Mouse (Mus musculus): ENCODE data around the gene Tekt3. TPM values are rescaled to one million over a fixed set of nuclear protein-coding genes. Genes with fewer than 3 reads are reported as not detected.

Tekt3 gene
- polyA plus RNA-seq, 1 experiment from 2014 or later, result not detected

DNA sequence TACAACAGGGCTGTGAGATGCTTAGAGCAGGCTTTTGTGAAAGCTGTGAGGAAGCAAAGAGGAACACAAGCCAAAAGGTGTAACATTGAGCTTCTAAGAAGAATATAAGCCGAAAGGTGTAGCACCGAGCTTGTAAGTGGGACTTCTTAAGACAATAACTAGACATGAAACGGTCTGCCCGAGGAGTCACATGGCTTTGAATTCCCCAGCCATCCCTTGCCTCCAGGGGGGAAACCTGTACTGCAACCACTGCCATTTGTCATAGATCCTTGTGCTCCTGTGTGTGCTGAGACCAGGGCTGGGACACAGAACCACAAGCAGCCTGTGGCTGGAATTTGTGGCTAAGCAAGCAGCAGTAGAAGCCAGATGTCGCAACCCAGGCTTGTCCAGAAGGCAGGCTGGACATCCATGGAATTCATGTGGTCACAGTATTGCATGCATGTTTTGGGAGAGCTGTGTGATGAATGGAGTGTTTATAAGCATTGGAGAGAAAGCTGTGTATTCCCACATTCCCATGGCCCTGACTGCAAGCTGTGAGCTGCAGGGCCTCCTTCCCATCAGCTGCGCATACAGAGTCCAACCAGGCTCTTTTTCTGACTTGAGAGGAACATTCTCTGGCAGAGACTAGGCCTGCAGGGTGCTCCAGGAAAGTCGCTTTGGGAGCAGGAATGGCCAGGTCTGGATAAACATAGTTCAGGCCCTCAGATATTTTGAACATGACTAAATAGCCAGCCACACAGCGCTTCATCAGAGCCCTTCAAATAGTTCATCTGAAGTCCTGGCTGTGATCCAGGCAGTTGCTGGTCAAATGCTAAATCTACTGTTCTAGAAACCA, 53.6 kb downstream of the Tekt3 start:
- Histone ChIP-seq H3K4me3 (no peak overlapping the region), H3K36me3 (replicated peaks) (no peaks in the 10 kb centered on the region), H3K9me3 (no peaks in the 10 kb centered on the region), H3K27ac (no peak overlapping the region), H3K27me3 (replicated peaks) (no peaks in the 10 kb centered on the region), H3K4me2 (no peak overlapping the region), H3K4me1 (no peaks in the 10 kb centered on the region), H3K9ac (no peak overlapping the region)
- WGBS, result 85% methylated on average over 8 of the region's 8 CpGs
- ATAC-seq (replicated peaks), result no peak

DNA sequence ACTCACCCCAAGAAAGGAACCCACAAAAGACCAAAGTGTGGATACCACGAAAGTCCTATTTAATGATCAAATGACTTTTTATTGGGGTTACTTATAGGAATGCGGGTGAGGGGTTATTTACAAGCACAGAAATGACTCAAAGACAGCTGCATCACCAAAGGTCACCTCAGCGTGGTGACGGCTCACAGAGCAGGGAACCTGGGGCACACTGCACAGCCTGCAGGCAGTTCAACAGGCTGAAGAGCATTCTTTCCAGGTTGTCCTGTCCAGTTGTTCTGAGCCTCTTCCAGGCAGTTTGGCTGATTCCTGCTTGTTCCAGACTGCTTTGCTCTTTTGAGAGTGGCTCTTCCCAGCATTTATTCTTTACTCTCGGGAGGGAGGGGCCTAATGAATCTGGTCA, 55.2 kb downstream of the Tekt3 start:
- no peak overlapping the region for H3K9ac ChIP-seq
- no peaks in the 10 kb centered on the region for H3K9me3 ChIP-seq
- WGBS, result 93% methylated on average over 5 of the region's 5 CpGs
- no peak overlapping the region for H3K4me3 ChIP-seq
- no peak for ATAC-seq (replicated peaks)
- H3K36me3 ChIP-seq (replicated peaks), result no peaks in the 10 kb centered on the region
- H3K4me2 ChIP-seq, result no peak overlapping the region
- H3K27ac ChIP-seq, result no peak overlapping the region
- H3K4me1 ChIP-seq, result no peaks in the 10 kb centered on the region
- H3K27me3 ChIP-seq (replicated peaks), result no peaks in the 10 kb centered on the region

- no peaks in the 10 kb centered on the region for H3K27me3 ChIP-seq (replicated peaks)
- H3K4me2 ChIP-seq, result no peak overlapping the region
- no peaks in the 10 kb centered on the region for H3K9me3 ChIP-seq
- H3K27ac ChIP-seq, result no peak overlapping the region
- no peak overlapping the region for H3K4me3 ChIP-seq
- H3K9ac ChIP-seq, result no peak overlapping the region
- H3K36me3 ChIP-seq (replicated peaks), result no peaks in the 10 kb centered on the region
- ATAC-seq (replicated peaks), result no peak
- H3K4me1 ChIP-seq, result no peaks in the 10 kb centered on the region
- WGBS, result 85% methylated on average over 1 of the region's 1 CpGs
Measured at GRCm38 (mm10) chr11:63117266-63117665, 55.8 kb downstream of the Tekt3 start.

GRCm38 (mm10) chr11:63119791-63120190, 58.3 kb downstream of the Tekt3 start:
- ATAC-seq (replicated peaks), result no peak
- no peaks in the 10 kb centered on the region for H3K4me1 ChIP-seq
- H3K9ac ChIP-seq, result no peak overlapping the region
- WGBS, result 97% methylated on average over 7 of the region's 7 CpGs
- H3K9me3 ChIP-seq, result no peaks in the 10 kb centered on the region
- H3K27ac ChIP-seq, result no peak overlapping the region
- H3K27me3 ChIP-seq (replicated peaks), result no peaks in the 10 kb centered on the region
- no peak overlapping the region for H3K4me3 ChIP-seq
- H3K4me2 ChIP-seq, result no peak overlapping the region
- H3K36me3 ChIP-seq (replicated peaks), result no peaks in the 10 kb centered on the region

DNA sequence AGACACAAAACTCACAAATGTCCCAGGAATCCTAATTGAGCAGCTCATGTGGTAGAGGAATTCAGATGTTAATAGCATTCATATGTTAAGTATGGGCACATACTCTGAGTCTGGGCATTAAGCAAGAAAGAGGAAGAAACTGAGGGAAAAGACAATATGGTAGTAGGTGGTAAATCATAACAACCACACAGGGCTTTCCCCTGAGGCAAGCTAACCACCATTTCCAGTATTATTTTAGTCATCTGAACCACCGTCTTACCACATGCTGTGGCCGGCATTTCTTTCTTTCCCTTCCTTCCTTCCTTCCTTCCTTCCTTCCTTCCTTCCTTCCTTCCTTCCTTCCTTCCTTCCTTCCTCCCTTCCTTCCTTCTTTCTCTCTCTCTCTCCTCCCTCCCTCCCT, 60.8 kb downstream of the Tekt3 start:
- WGBS, result 69% methylated on average over 2 of the region's 2 CpGs
- no peak for ATAC-seq (replicated peaks)
- no peaks in the 10 kb centered on the region for H3K9me3 ChIP-seq
- no peak overlapping the region for H3K4me2 ChIP-seq
- H3K9ac ChIP-seq, result no peak overlapping the region
- H3K27me3 ChIP-seq (replicated peaks), result no peaks in the 10 kb centered on the region
- H3K27ac ChIP-seq, result no peak overlapping the region
- H3K4me3 ChIP-seq, result no peak overlapping the region
- H3K4me1 ChIP-seq, result no peaks in the 10 kb centered on the region
- no peaks in the 10 kb centered on the region for H3K36me3 ChIP-seq (replicated peaks)

DNA sequence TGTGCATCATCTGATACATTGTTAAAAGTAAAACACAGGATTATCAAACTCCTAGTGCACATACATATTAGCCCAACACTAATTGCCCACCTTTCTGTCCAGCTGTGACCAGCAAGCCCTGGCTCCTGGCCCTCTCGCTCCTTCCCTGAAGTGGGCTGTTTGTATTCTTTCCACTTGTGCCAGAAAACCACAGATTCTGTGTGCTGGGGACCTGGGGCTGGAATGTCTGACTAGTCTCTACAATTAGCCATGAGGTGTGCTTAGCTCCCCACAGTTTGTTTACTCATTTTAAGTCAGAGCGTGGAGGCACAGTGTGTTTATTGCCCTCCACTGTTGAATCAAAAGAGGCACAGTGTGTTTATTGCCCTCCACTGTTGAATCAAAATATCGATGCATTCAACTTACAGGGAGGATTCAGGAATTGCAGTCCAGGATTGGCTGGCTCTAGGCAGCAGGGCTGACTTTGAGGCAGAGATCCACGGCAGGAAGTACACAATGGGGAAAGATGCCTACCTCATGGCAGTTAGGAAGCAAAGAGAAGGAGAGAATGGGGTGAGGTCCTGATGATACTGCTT, 61.4 kb downstream of the Tekt3 start:
- no peak overlapping the region for H3K4me2 ChIP-seq
- no peak for ATAC-seq (replicated peaks)
- WGBS, result 56% methylated on average over 4 of the region's 4 CpGs
- no peaks in the 10 kb centered on the region for H3K36me3 ChIP-seq (replicated peaks)
- no peak overlapping the region for H3K4me3 ChIP-seq
- H3K9me3 ChIP-seq, result no peaks in the 10 kb centered on the region
- H3K4me1 ChIP-seq, result no peaks in the 10 kb centered on the region
- H3K27me3 ChIP-seq (replicated peaks), result no peaks in the 10 kb centered on the region
- no peak overlapping the region for H3K27ac ChIP-seq
- H3K9ac ChIP-seq, result no peak overlapping the region

GRCm38 (mm10) chr11:63124316-63124715, 62.9 kb downstream of the Tekt3 start:
- Histone ChIP-seq H3K27me3 (replicated peaks) (peaks cover 10% of the 10 kb centered on the region), H3K4me3 (no peak overlapping the region), H3K9ac (no peak overlapping the region), H3K4me2 (no peak overlapping the region), H3K9me3 (no peaks in the 10 kb centered on the region), H3K27ac (no peak overlapping the region), H3K36me3 (replicated peaks) (no peaks in the 10 kb centered on the region), H3K4me1 (no peaks in the 10 kb centered on the region)
- ATAC-seq (replicated peaks), result no peak
- 6% methylated on average over 4 of the region's 4 CpGs for WGBS

DNA sequence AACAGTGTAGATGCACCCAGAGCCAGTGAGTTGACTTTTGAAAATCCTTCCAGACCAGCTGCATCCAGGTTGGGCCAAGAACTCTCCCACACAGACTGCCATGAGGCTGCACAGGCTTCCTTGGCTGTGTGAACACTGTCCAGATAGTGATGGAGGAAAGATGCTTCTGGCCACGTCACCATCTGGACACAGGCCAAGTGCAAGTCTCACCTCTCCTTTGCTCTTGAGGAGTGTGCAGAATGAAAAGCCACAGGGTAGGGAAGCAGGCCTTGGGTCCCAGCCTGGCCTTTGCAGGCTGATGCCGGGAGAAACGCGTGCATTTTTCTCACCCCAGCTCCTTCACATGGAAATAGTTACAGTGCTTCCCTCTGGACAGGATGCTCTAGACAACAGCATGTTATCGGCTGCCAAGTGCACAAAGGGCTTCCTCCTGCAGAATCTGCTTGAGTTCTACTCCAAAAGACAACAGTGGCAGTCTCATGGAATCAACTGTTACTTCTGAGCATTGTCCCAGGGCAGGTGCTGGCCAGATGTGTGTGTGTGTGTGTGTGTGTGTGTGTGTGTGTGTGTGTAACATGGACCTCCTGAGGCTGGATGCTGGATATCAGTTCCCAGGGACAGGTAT, 64.5 kb downstream of the Tekt3 start:
- Histone ChIP-seq H3K4me2 (no peak overlapping the region), H3K4me3 (no peak overlapping the region), H3K9ac (no peak overlapping the region), H3K27ac (no peak overlapping the region), H3K27me3 (replicated peaks) (peaks cover 26% of the 10 kb centered on the region), H3K4me1 (peaks cover 7% of the 10 kb centered on the region), H3K36me3 (replicated peaks) (no peaks in the 10 kb centered on the region), H3K9me3 (no peaks in the 10 kb centered on the region)
- 77% methylated on average over 5 of the region's 5 CpGs for WGBS
- ATAC-seq (replicated peaks), result no peak

DNA sequence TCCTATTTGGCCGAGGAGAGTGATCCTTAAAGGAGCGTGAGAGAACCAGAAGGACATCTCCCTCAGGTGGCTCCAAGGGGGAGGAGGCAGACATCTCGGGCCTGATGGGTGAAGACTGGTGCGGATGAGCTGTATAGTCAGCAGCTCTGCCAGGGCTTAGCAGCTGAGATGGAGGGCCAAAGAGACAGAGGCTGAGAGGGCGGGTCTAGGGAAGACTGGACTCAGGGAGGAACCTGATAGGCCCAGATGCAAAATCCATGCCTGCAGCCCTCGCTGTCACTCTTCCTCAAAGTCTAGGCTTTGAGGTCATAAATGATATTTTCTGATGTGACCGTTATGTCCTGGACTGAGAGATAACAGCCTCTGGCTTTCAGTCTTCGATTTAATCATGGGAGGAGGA, 65.5 kb downstream of the Tekt3 start:
- Histone ChIP-seq H3K4me3 (no peak overlapping the region), H3K36me3 (replicated peaks) (no peaks in the 10 kb centered on the region), H3K27me3 (replicated peaks) (peaks cover 36% of the 10 kb centered on the region), H3K9ac (no peak overlapping the region), H3K27ac (no peak overlapping the region), H3K4me1 (peaks cover 17% of the 10 kb centered on the region), H3K4me2 (no peak overlapping the region), H3K9me3 (no peaks in the 10 kb centered on the region)
- no peak for ATAC-seq (replicated peaks)
- 80% methylated on average over 8 of the region's 8 CpGs for WGBS

GRCm38 (mm10) chr11:63127513-63127912, 66.1 kb downstream of the Tekt3 start:
- H3K9ac ChIP-seq, result no peak overlapping the region
- 85% methylated on average over 4 of the region's 4 CpGs for WGBS
- ATAC-seq (replicated peaks), result no peak
- H3K27ac ChIP-seq, result no peak overlapping the region
- H3K4me2 ChIP-seq, result no peak overlapping the region
- peaks cover 42% of the 10 kb centered on the region for H3K27me3 ChIP-seq (replicated peaks)
- H3K36me3 ChIP-seq (replicated peaks), result no peaks in the 10 kb centered on the region
- H3K9me3 ChIP-seq, result no peaks in the 10 kb centered on the region
- peaks cover 23% of the 10 kb centered on the region for H3K4me1 ChIP-seq
- no peak overlapping the region for H3K4me3 ChIP-seq

GRCm38 (mm10) chr11:63128784-63129183, 67.3 kb downstream of the Tekt3 start, which contains the start of gene Pmp22:
Gene Pmp22, plus strand, starts transcription at chr11:63128982.
- ATAC-seq (replicated peaks), result no peak
- Histone ChIP-seq H3K27me3 (replicated peaks) (peaks cover 54% of the 10 kb centered on the region), H3K27ac (no peak within 1 kb of the TSS), H3K36me3 (replicated peaks) (no peaks in the 10 kb centered on the region), H3K4me3 (no peak within 1 kb of the TSS), H3K9me3 (no peaks in the 10 kb centered on the region), H3K4me2 (no peak within 1 kb of the TSS), H3K4me1 (peaks cover 31% of the 10 kb centered on the region), H3K9ac (no peak within 1 kb of the TSS)
- 77% methylated on average over 2 of the region's 2 CpGs for WGBS

GRCm38 (mm10) chr11:63129375-63129774, 67.9 kb downstream of the Tekt3 start:
- peaks cover 31% of the 10 kb centered on the region for H3K4me1 ChIP-seq
- ATAC-seq (replicated peaks), result no peak
- H3K9ac ChIP-seq, result no peak overlapping the region
- H3K36me3 ChIP-seq (replicated peaks), result no peaks in the 10 kb centered on the region
- no peak overlapping the region for H3K27ac ChIP-seq
- H3K9me3 ChIP-seq, result no peaks in the 10 kb centered on the region
- H3K4me2 ChIP-seq, result no peak overlapping the region
- H3K4me3 ChIP-seq, result no peak overlapping the region
- H3K27me3 ChIP-seq (replicated peaks), result peaks cover 60% of the 10 kb centered on the region
- 62% methylated on average over 9 of the region's 9 CpGs for WGBS
